Mouse (Mus musculus): ENCODE results near the gene Lypd3.
"Not testable (repeated sequence)": the region's sequence is repeated elsewhere in the genome, so short reads cannot be mapped to it uniquely, and the experiment has no call there.

Gene Lypd3

DNA sequence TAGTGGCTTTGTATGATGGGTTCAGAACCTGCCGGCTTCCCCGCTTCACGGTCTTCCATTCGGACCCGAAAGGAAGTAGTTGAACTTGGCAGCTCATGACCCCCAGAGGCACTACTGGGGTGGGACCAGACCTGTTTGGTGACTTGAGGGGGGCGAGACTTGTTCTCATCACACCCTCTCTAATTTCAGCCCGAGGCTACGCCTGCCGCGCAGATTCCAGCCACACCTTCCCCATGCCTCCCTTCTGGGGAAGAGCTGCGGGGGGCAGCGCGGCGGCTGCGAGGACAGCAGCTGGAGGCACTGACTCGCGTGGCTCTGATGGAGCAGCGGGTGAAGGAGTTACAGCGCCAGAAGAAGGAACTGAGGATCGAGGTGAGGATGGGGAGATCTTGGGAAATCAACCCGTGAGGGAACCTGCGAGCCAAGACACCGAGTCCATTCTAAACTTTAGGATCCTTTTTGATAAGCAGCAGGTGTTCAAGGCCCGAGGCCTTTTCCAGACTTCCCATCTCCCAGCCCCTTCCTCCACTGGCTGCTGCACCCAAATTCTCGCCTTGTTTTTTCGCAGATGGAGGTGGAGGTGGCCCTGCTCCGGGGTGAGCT, 23.9 kb upstream of the Lypd3 start:
- DNase-seq (ENCODE audit: low spot score in 2 of 2) = no peak

DNA sequence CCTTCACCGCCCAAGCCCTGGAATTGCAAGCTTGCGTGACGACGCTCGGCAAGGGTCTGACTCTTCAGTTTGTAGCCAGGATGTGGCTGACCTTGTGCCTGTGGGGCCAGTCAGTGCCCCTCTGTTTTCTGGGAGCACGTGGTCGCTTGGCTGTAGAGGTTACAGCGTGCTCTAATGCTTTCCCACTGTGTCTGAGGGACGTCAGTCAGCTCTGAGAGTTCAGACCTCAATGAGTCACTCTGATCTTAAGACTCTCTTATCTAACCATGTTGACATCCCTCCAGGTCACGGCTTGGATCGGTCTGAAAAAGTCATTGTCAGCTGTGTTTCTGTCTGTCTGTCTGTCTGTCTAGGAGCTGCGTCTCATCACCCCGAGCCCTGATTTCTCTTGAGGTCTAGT, 21.5 kb upstream of the Lypd3 start:
- no peak for DNase-seq (ENCODE audit: low spot score in 2 of 2)

DNA sequence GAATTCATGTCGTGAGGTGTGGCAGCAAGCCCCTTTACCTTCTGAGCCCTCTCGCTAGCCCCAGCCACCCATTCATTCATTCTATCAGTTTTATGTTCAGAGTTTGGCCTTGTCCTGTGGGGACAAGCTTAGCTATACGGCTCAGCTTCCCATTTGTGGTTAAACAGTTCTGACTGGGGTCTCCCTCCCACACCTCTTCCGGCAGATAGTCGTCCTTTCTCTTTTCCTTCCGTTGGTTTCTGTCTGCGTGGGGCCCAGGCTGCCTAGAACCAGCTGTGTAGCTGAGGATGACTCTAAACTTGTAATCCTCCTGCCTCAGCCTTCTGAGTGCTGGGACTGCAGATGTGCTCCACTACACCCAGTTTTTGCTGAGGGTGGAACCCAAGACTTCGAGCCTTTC, 18.6 kb upstream of the Lypd3 start:
- no peak for DNase-seq (ENCODE audit: low spot score in 2 of 2)

- not testable (repeated sequence) for DNase-seq (ENCODE audit: low spot score in 2 of 2)
These were observed 18.0 kb upstream of the Lypd3 start for GRCm38 (mm10) chr7:24618374-24618773.

GRCm38 (mm10) chr7:24619671-24620397, 16.5 kb upstream of the Lypd3 start:
- DNase-seq (ENCODE audit: low spot score in 2 of 2) = no peak

GRCm38 (mm10) chr7:24621193-24621592, 15.2 kb upstream of the Lypd3 start:
- no peak for DNase-seq (ENCODE audit: low spot score in 2 of 2)

GRCm38 (mm10) chr7:24622967-24623366, 13.4 kb upstream of the Lypd3 start:
- no peak for DNase-seq (ENCODE audit: low spot score in 2 of 2)

DNA sequence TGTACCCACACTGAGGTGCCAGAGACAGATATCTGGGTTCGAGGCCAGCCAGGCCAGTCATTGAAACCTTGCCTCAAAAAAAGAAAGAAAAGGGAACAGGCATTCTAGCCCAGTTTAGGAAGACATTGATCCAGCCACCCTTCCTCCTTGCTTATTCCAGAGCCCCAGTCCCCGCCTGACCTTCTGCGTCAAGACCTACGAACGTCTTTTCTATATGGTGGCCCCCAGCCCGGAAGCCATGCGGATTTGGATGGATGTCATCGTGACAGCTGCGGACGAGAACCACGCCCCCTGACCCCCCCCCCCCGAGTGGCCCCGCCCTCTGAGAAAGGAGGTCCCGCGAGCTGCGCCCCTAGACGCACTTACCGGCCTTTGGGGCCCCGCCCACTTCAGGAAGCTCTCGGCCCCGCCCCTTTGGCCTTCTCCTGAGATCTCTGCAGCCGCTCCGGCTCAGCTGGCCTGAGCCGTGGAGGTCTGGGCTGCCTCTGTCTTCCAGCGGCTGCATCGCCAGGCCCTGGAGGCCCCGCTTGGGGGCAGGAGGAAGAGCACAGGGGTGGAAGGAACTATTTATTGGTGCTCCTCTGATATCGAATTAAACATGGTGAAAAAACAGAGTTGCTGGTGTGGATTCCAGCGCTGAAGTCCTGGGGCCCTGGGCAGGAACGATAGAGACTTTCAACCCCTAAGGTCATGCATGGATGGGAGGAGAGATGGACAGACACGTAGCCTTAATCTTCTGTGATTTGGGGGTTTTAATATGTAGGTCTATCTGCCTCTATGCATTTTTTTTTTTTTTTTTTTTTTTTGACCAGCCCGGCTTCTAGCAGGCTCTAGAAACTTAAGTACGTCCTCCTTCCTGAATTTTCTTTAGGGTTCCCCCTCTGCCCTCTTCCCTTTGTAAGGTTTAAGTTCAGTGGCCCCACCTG, 7.4 kb upstream of the Lypd3 start:
- peak; percentile 49 to 54 for DNase-seq (ENCODE audit: low spot score in 2 of 2)

GRCm38 (mm10) chr7:24629672-24630071, 6.7 kb upstream of the Lypd3 start:
- no peak for DNase-seq (ENCODE audit: low spot score in 2 of 2)

- DNase-seq (ENCODE audit: low spot score in 2 of 2) = no peak
These were observed 6.1 kb upstream of the Lypd3 start for GRCm38 (mm10) chr7:24630116-24630880.

DNA sequence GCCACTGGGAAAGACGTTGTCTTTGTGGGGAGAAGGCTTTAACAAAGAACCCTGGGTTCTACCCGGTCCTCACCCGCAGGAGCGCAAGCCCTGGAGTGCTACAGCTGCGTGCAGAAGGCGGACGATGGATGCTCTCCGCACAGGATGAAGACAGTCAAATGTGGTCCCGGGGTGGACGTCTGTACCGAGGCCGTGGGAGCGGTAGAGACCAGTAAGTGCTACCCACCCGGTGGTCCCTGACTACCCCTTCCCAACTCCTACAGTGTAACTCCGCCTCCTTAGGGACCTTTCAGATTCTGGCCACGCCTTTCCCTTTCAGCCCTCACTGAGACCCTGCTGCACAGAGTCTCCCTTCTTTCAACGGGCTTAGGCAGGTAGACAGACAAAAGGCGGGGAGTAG, 696 bp downstream of the Lypd3 start:
- DNase-seq (ENCODE audit: low spot score in 2 of 2) = no peak

GRCm38 (mm10) chr7:24638026-24638856, 1.9 kb downstream of the Lypd3 start:
- no peak for DNase-seq (ENCODE audit: low spot score in 2 of 2)

DNA sequence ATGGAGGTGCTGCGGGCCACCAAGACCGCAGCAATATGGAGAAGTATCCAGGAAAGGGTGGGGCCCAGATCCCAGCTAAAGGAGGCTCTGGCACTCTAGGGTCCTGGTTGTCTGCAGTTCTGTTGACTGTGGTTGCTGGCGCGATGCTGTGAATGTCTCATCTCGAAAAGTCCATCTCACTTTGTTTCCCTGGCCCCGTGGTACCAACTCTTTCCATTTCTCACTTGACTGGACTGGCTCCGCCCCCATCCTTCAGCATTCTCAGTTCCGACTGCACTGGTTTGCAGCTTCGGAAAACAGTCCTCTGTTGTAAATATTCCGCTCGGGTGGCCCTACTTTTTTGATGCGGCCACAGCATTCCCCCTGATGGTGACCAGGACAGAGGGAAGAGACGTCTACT, 4.1 kb downstream of the Lypd3 start:
- no peak for DNase-seq (ENCODE audit: low spot score in 2 of 2)

GRCm38 (mm10) chr7:24642491-24642890, 6.1 kb downstream of the Lypd3 start:
- peak; percentile 19 to 31 for DNase-seq (ENCODE audit: low spot score in 2 of 2)

DNA sequence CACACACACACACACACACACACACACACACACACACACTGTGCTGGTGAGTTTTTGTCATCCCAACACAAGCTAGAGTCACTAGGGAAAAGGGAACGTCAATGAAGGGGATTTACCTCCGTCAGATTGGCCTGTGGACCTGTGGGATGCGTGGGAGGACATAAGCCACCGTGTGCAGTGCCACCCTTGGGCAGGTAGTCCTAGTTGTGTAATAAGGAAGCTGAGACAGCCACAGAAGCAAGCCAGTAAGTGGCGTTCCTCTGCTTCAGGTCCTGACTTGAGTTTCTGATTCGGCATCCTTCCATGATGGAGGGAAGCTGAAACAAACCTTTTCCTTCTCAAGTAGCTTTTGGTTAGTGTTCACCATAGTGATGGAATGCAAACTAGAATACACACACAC, 8.1 kb downstream of the Lypd3 start:
- no peak for DNase-seq (ENCODE audit: low spot score in 2 of 2)

DNA sequence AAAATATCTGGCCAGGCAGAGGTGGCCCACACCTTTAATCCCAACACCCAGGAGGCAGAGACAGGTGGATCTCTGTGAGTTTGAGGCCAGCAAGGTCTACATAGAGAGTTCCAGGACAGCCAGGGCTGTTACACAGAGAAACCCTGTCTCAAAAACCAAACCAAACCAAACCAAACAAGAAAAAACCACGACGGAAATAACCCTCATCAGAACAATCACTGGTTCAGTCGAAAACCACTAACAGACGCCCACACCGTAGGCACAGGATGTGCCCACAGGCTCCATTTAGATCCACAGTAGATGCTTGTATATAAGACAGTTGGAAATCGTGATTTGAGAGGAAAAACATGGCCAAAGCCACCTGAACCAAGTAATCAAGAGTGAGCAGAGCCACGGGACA, 8.6 kb downstream of the Lypd3 start:
- no peak for DNase-seq (ENCODE audit: low spot score in 2 of 2)

- DNase-seq (ENCODE audit: low spot score in 2 of 2) = no peak
These were observed 10.1 kb downstream of the Lypd3 start for GRCm38 (mm10) chr7:24646486-24646885.

DNA sequence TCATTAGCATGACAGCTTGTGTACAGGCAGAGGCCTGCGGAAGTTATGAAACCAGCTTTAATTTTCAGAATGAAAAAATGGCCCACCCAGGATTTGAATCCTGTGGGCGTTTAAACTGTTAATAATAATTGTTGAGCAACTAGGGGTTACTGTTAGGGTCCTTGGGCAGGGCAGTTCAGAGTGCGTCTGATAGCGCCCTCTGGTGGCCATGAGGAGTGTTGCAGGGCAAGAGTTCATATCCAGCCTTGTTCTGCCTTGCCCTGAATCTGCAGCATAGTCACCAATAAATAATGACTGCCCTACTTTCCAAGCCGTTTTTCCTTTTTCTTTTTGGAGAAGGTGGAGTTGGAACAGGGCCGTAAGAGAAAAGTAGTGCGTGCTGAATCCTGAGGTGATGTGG, 17.3 kb downstream of the Lypd3 start:
- DNase-seq (ENCODE audit: low spot score in 2 of 2) = peak in 1 of 2 experiments; percentile 32

DNA sequence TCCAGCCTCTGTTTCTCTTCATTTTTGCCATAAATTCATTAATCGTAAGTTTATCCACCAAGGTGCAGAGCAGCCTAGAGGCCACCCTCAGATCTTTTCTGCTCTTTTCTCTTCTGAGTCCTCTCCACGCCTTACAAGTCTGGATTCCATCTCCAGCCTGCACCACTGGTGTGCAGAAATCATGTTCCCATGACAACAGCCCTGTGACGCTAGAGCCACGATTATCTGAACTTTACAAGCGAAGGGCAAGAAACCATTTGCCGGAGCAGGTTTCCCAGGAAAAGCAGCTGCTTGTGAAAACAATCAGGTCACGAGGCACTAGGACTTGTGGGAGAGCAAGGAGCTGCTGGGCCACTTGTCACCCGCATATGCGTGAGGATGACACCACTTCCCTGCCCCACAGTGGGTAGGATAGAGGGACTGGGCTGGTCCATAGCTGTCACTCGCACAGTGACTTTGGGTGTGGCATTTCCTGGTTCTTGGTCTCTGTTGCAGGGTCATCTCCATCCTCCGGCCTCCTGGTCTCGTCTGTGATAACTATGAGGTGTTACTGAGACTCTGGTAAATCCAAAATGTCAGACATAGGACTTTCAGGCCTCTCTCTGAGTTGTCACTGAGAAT, 23.5 kb downstream of the Lypd3 start:
- DNase-seq (ENCODE audit: low spot score in 2 of 2) = no peak

- DNase-seq (ENCODE audit: low spot score in 2 of 2) = no peak
These were observed 25.0 kb downstream of the Lypd3 start for GRCm38 (mm10) chr7:24661118-24661904.

Data from frontal cortex, postnatal 10 days (tissue).